Mouse (Mus musculus) megakaryocyte, embryonic 14.5 days (primary cell): Measurements from ENCODE around the gene Clrn3.

Experiments
- FLI1 ChIP-seq: IDR thresholded peaks from 2 replicates; pipeline ENCODE4 v1.6.1; 2012; ENCODE audit warnings: low read length, inconsistent platforms, mixed read lengths
- GATA1 ChIP-seq: IDR thresholded peaks from 3 replicates; pipeline ENCODE4 v1.6.1; 2012; ENCODE audit warnings: mixed read lengths, low read length, inconsistent platforms, borderline replicate concordance

DNA sequence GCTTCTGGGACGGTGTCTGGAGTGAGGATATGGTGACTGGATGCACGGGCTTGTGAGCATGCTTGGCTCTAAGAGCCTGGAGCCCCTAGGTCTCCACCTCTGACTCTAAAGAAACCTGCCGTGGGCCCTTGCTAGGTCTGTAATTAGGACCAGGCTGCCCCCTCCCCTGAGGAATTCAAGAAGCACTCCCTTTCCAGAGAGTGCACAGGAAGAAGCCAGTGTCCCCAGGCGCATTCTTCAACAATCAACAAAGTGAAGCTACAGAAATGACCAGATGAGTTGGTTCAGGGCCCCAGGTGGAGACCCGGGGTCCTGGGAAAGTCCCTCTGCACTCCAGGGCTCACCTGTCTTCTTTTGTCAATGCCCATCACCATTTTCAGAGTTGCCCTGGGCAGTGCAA lies 51.2 kb downstream of the Clrn3 start:
- TF ChIP-seq GATA1 (no peak), FLI1 (no peak)
